Mouse (Mus musculus): ENCODE measurements at regions not wholly inside any gene's neighbourhood (a gene's known extent, or its start where the extent isn't known, plus 50 kb on each side); places are given as distances from the start of the nearest gene placed in this dataset.

DNA sequence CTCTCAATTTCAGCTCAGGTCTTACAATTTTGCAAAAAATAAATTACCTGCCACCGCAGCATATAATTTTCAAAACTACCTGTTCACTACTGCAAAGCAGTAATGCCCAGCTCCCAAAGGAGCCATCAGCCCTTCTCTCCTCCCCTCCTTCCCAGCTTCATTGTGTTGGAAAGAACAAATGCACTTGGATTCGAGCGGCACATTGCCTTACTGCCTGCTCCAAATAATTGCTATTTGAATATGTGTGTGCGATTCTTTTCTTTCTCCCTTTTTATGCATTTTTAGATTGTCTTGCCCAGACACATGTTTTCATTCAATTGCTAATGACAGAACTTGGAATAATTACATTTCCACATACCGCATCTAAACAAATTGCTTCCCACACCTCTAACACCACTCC is 123.9 kb upstream of the Brinp1 start:
- TF ChIP-seq POLR2A (IDR thresholded peaks at IDR 0.05; ENCODE audit: extremely low read depth, insufficient read depth, low read length) (no peak), CTCF (IDR thresholded peaks at IDR 0.05; ENCODE audit: extremely low read depth, insufficient read depth, low read length) (no peak)

All from cortical plate, adult 2 months (tissue).